Mouse (Mus musculus) lung, postnatal 0 days (tissue): Measurements from ENCODE around the gene Rgs16.

ENCODE experiments used
- CTCF ChIP-seq: IDR thresholded peaks from 2 replicates; pipeline ENCODE4 v1.5.1; 2016; ENCODE audit warnings: antibody characterized with exemption, mild to moderate bottlenecking
- EP300 ChIP-seq: IDR thresholded peaks from 2 replicates; pipeline ENCODE4 v1.6.1; 2016; ENCODE audit warnings: antibody characterized with exemption, mild to moderate bottlenecking, control low read depth

GRCm38 (mm10) chr1:153769998-153770775 lies 30.0 kb downstream of the Rgs16 start:
- no peak for TF ChIP-seq CTCF
- no peak for TF ChIP-seq EP300
